Mouse (Mus musculus) duodenum, adult 2 months (tissue): ENCODE results near the gene Gm3259. TPM values are rescaled to one million over a fixed set of nuclear protein-coding genes. Genes with fewer than 3 reads are reported as not detected.

Experiments used
- polyA plus RNA-seq: library from polyadenylated mRNA; depleted of rRNA; stranded (reverse); fragments of >200 nt; gene quantifications from 2 replicates; pipeline ENCODE4 v1.2.3, GENCODE M21; 2012; ENCODE audit warnings: low replicate concordance; rRNA removed

Gene Gm3259
- not detected in 2 replicates for polyA plus RNA-seq

GRCm38 (mm10) chr5:95305611-95306010 is at the start of gene Gm3259:
Gene Gm3259 (plus strand): TSS chr5:95305911.

DNA sequence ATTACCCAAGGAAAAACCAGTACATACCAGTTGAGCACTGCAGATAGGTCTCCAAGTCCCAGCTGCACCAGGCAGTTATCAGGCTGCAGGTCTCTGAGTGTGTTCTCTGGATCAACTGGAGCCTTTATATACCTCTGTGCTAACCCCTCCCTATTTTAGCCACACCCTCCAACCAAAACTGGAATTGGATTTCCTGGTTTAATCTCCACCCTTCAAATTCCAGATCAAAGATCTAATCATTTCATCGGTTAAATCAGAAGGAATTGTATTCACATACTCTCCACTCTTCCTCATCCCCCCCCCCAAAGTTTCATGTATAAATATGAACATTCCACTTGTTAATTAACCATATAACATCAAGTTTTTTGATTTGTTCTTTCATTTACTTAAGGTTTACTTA is 33.0 kb upstream of the Gm3259 start, which contains the start of gene Gm10424:
Gene Gm10424 (minus strand): TSS at position 101 of the 400 bp plus-strand sequence.

Other genes starting within 250 kb of the Gm3259 start
- gene Gm7942, start 199.0 kb upstream of the Gm3259 start, polyA plus RNA-seq: not detected in 2 replicates
- gene Gm16513, start 123.3 kb upstream of the Gm3259 start, polyA plus RNA-seq: not detected in 2 replicates
- gene Gm10424, start 33.1 kb upstream of the Gm3259 start, polyA plus RNA-seq: not detected in 2 replicates
- gene D5Ertd577e, start 150.9 kb downstream of the Gm3259 start, polyA plus RNA-seq: not detected in 2 replicates
- not detected in 2 replicates for gene Gm3286, start 204.8 kb downstream of the Gm3259 start, polyA plus RNA-seq